Mouse (Mus musculus) skeletal muscle tissue, adult 2 months (tissue): ENCODE results near the gene Ncoa5.

Source experiments
- DNase-seq: peaks from one replicate; pipeline ENCODE4 v3.0.0-alpha.2; 2012; ENCODE audit warnings: low read depth, low spot score

Gene Ncoa5

DNA sequence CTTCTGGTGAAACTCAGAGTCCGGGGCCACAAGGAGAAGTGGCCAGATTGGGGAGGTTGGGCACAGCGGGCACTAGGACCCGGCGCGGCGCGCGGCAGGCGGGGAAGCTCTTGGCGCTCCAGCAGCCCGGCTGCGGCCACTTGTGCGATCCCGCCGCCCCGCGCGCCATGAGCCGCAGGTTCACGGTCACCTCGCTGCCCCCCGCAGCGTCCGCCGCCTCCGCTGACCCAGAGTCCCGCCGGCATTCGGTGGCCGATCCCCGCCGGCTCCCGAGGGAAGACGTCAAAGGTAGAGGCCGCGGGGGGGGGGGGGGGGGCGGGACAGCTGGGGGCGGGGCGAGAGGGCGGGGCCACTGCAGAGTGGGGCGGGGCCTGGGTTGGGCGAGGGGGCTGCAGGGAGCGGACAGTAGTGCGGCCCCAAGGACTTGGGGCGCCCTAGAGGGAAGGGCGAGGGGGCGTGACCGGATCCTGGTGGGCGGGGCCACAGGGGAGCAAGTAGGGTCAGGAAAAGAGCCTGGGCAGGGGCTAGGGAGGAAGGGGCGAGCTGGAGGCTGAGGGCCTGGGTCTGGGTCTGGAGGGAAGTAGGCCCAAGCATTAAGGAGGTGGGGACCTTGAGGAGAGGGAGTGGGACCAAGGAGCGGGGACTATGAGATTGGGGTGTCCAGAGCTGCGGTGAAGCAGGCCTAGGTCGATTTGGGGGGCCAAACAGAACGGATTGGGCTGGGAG lies 73.8 kb downstream of the Ncoa5 start, which contains the start of gene Slc12a5:
Gene Slc12a5 (plus strand): TSS at position 87 of the 726 bp plus-strand sequence.
- DNase-seq = no peak

DNA sequence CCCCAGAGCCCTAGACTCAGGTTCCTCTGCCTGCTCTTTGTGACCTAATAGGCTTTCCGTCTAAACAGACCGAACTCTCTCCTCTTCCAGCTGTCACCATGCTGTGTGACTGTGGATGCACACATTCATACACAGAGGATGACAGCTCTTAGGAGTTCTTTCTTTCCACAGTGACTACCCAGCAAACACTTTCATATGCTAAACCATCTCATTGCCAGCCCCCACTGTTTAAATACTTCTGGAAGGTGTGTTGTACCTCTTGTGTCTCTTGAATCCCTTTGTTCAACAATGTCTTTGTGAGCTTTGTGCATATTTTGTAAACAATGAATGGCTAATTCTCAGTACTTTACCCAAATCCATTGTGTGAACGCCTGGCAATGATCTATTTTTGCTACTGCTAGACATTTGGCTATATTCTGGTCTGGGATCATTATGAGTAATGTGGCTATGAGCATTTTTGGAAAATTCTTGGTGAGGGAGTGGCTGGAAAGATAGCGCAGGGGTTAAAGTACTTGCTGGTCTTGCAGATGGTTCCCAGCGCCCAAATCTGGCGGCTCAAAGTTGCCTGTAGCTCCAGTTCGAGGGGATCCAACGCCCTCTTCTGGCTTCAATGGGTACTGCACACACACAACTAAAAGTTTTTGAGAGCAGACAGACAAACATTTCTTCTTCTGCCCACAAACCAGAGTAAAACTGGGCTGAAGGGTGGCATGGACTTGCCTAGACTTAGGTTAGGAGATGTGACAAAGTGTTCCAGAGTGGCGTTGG lies 76.9 kb downstream of the Ncoa5 start:
- no peak for DNase-seq

DNA sequence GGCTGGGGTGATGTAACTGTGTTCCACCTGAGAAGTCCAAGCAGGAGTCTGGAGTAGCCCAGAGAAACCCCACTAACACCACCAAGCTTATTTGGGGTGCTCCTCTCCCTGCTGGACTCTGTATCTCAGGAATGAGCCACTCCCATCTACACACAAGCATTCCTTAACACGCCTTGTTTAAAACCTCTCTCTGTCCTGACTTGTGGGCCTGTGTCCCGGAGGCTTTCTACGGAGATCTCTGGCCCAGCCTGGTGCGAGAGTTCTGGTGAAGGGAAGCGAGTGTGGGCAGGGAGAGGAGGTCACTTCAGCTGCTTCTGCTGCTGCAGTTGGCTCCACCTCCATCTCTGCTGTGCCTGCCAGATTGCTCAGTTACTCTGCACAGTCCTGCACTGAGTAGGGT lies 78.5 kb downstream of the Ncoa5 start:
- DNase-seq = no peak

GRCm38 (mm10) chr2:164955725-164956124 lies 78.9 kb downstream of the Ncoa5 start:
- no peak for DNase-seq

DNA sequence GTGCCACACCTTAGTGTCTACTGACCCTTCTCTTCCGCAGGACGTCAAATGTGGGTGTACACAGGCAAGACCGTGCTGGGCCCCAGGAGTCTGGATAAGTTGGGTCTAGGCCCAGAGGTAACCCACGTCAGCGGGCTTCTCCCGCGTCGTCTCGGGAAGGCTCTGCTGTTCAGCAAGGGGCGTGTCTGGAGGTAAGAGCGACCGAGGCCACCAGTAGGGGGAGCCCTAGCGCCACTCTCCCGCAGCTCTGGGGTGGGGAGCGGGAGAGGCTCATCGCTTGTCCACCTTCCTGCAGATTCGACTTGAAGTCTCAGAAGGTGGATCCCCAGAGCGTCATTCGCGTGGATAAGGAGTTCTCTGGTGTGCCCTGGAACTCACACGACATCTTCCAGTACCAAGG lies 81.4 kb downstream of the Ncoa5 start:
- DNase-seq = peak; percentile 29

DNA sequence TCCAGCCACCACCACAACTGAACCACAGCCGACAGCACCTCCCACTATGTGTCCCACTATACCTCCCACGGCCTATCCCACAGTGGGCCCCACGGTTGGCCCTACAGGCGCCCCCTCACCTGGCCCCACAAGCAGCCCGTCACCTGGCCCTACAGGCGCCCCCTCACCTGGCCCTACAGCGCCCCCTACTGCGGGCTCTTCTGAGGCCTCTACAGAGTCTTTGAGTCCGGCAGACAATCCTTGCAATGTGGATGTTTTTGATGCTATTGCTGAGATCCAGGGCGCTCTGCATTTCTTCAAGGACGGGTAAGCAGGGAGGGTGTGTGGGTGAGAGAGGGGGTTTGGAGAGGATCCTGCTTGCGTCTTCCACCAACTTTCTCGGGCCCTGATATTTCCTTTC lies 82.2 kb downstream of the Ncoa5 start:
- DNase-seq = no peak

DNA sequence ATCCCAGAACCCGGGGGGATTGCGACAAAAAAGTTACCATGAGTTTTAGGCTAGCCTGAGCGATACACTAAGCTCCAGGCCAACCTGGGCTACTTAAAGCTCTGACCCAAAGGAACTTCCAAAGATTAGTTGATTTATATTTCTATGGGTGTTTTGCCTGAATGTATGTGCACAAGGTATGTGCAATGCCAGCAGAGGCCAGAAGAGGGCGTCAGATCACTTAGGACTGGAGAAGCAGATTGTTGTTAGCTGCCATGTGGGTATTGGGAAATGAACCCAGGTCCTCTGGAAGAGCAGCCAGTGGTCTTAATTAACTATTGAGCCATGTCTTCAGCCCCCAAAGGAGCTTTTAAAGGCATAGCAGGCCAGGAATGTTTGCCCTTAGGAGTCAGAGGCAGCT lies 82.9 kb downstream of the Ncoa5 start:
- DNase-seq = no peak

- no peak for DNase-seq
These were observed 84.2 kb downstream of the Ncoa5 start for GRCm38 (mm10) chr2:164950501-164950900.
